Mouse (Mus musculus): ENCODE measurements around the gene 1700030J22Rik. TPM values are rescaled to one million over a fixed set of nuclear protein-coding genes. Genes with fewer than 3 reads are reported as not detected.

Gene 1700030J22Rik
- polyA plus RNA-seq, 1 experiment: 1.5 TPM

DNA sequence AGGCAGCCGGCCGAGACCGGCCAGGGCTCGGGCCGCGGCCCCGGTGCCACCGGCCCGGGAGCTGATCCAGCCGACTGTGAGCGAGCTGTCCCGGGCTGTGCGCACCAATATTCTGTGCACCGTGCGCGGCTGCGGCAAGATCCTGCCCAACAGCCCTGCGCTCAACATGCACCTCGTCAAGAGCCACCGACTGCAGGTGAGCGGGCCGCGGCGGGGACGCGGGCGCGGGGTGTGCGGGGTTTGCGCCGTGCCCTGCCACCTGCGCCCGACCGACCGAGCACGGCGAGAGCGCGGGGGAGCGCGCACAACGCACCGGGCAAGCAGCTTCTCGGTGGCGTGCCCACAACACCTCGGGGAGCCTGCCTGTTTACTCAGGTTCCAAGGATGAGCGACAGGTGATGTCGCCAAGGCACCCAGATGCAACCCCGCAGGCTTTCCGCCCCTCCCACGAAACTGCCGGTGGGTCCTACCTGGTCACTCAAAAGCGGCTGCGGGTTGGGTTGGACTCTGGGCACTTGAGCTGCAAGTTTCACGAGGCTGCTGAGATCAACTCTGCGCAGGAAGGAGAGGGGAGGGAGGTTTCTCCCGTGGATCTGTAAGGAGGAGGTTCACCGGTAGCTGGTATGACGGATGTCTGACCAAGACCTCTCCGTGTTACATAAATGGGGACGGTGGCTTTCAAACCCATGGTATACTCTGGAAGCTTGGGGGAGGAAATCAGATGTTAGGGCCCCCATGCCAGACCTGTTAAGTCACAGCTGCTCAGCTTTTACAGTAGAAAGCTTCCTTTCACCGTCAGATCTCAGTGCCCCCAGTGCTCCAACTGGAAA is 35.0 kb downstream of the 1700030J22Rik start:
- Histone ChIP-seq H3K4me3 (replicated peaks; ENCODE audit: extremely low read depth, low read depth, low read length) (peak overlapping the region; percentile 95), H3K4me1 (ENCODE audit: control insufficient read depth, insufficient read depth, low read length) (no peaks in the 10 kb centered on the region)
- whole genome bisulfite sequencing: 1% methylated on average over 61 of the region's 62 CpGs
- DNase-seq: peak; percentile 56
- TF ChIP-seq POLR2A (IDR thresholded peaks at IDR 0.05; ENCODE audit: borderline replicate concordance, extremely low read depth, low read depth, low read length) (no peak), CTCF (IDR thresholded peaks at IDR 0.05; ENCODE audit: insufficient read depth, low read length) (no peak)

DNA sequence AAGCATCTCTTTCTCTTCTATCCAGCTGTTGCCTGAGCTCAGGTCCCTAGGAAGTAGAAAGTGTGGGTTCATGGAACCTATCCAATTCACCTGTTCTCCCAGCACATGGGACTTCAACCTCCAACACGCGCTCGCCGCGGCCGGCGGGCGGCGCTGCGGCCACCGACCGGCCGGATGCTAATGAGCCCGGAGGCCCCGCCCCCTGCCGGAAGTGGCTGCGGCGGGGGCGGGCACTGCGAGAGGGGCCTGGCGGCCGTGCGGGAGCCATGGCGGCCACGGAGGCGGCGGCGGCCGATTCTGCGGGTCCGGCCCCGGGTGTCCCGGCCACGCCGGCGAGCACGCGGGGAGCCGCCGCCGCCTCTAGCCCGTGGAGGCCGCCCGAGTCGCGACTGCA is 35.6 kb downstream of the 1700030J22Rik start, which contains the start of gene Atmin:
TSS of gene Atmin (plus strand) at position 233 of the 394 bp plus-strand sequence.
- TF ChIP-seq CTCF (IDR thresholded peaks at IDR 0.05; ENCODE audit: insufficient read depth, low read length): peak; percentile 39
- no peak for TF ChIP-seq POLR2A (IDR thresholded peaks at IDR 0.05; ENCODE audit: borderline replicate concordance, extremely low read depth, low read depth, low read length)
- peak within 1 kb of the TSS; percentile 95 for H3K4me3 ChIP-seq (replicated peaks; ENCODE audit: extremely low read depth, low read depth, low read length)
- H3K4me1 ChIP-seq (ENCODE audit: control insufficient read depth, insufficient read depth, low read length): no peaks in the 10 kb centered on the region
- DNase-seq: peak; percentile 76
- WGBS: under 1% methylated on average over 46 of the region's 46 CpGs

GRCm38 (mm10) chr8:116942284-116943058 is 36.3 kb downstream of the 1700030J22Rik start:
- H3K4me1 ChIP-seq (ENCODE audit: control insufficient read depth, insufficient read depth, low read length): no peaks in the 10 kb centered on the region
- 62% methylated on average over 12 of the region's 12 CpGs for WGBS
- H3K4me3 ChIP-seq (replicated peaks; ENCODE audit: extremely low read depth, low read depth, low read length): no peak overlapping the region
- TF ChIP-seq CTCF (IDR thresholded peaks at IDR 0.05; ENCODE audit: insufficient read depth, low read length) (no peak), POLR2A (IDR thresholded peaks at IDR 0.05; ENCODE audit: borderline replicate concordance, extremely low read depth, low read depth, low read length) (no peak)
- no peak for DNase-seq

- DNase-seq: no peak
- 90% methylated on average over 6 of the region's 6 CpGs for WGBS
- TF ChIP-seq CTCF (IDR thresholded peaks at IDR 0.05; ENCODE audit: insufficient read depth, low read length) (no peak), POLR2A (IDR thresholded peaks at IDR 0.05; ENCODE audit: borderline replicate concordance, extremely low read depth, low read depth, low read length) (no peak)
- Histone ChIP-seq H3K4me1 (ENCODE audit: control insufficient read depth, insufficient read depth, low read length) (no peaks in the 10 kb centered on the region), H3K4me3 (replicated peaks; ENCODE audit: extremely low read depth, low read depth, low read length) (no peak overlapping the region)
Observed at GRCm38 (mm10) chr8:116935506-116935905, 43.3 kb downstream of the 1700030J22Rik start.

DNA sequence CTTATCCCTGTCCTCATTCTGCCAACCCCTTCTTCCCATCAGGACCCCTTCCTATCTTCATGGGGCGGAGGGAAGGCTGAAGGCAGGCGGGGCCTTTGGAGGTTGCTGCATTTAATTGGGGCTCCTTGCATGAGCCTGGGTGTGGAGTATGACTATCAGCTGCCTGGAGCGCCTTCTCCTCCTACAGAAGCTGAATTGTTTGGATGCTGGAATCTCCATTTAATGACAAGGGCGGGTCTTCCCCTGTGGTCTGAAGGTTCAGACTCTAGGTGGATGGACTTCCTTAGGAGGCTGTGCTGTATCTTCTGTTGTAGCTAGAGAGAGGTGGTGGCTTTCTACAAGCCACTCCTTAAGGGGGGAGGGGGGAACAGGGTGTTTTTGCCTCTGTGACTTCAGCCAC is 43.8 kb downstream of the 1700030J22Rik start:
- WGBS: 95% methylated on average over 4 of the region's 4 CpGs
- TF ChIP-seq POLR2A (IDR thresholded peaks at IDR 0.05; ENCODE audit: borderline replicate concordance, extremely low read depth, low read depth, low read length) (no peak), CTCF (IDR thresholded peaks at IDR 0.05; ENCODE audit: insufficient read depth, low read length) (no peak)
- no peak overlapping the region for H3K4me3 ChIP-seq (replicated peaks; ENCODE audit: extremely low read depth, low read depth, low read length)
- no peaks in the 10 kb centered on the region for H3K4me1 ChIP-seq (ENCODE audit: control insufficient read depth, insufficient read depth, low read length)
- DNase-seq: no peak

DNA sequence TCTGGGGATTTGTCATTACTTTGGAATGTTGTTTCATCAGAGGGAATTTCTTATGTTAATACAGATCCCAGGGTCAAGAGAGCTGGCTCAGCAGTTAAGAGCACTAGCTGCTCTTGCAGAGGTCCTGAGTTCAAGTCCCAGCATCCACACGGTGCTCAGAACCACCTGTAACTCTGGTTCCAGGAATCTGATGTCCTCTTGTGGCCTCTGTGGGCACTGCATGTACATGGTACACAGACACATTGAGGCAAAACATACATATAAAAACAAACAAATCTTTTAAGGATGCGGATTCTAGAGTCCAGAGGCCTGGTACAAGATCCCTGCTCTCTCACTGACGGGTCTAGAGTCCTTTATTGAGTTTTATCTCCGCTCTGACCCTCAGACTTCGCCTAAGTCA is 50.2 kb downstream of the 1700030J22Rik start:
- TF ChIP-seq CTCF (IDR thresholded peaks at IDR 0.05; ENCODE audit: insufficient read depth, low read length) (no peak), POLR2A (IDR thresholded peaks at IDR 0.05; ENCODE audit: borderline replicate concordance, extremely low read depth, low read depth, low read length) (no peak)
- Histone ChIP-seq H3K4me1 (ENCODE audit: control insufficient read depth, insufficient read depth, low read length) (no peaks in the 10 kb centered on the region), H3K4me3 (replicated peaks; ENCODE audit: extremely low read depth, low read depth, low read length) (no peak overlapping the region)
- DNase-seq: no peak
- 88% methylated on average over 5 of the region's 5 CpGs for WGBS

DNA sequence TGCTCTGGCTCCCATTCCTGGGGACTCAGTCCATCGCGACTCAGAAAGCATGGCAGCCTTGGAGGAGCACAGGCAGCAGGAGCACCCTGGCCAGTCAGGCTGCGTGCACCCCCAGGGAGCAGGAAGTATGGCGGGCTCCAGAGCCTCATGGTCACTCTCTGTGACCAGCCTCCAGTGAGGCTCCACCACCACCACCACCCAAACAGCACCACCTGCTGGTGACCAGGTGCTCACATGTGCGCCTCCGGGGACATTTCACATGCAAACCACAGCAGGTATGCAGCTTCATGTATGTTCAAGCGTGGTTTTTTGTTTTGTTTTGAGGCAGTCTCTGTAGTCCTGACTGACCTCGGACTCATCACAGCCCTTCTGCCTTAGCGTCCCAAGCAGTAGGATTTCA is 50.9 kb downstream of the 1700030J22Rik start:
- 79% methylated on average over 9 of the region's 9 CpGs for WGBS
- Histone ChIP-seq H3K4me1 (ENCODE audit: control insufficient read depth, insufficient read depth, low read length) (no peaks in the 10 kb centered on the region), H3K4me3 (replicated peaks; ENCODE audit: extremely low read depth, low read depth, low read length) (no peak overlapping the region)
- peak; percentile 35 for DNase-seq
- TF ChIP-seq POLR2A (IDR thresholded peaks at IDR 0.05; ENCODE audit: borderline replicate concordance, extremely low read depth, low read depth, low read length): no peak
- peak; percentile 57 for TF ChIP-seq CTCF (IDR thresholded peaks at IDR 0.05; ENCODE audit: insufficient read depth, low read length)

- no peak for DNase-seq
- 82% methylated on average over 8 of the region's 8 CpGs for WGBS
- Histone ChIP-seq H3K4me1 (ENCODE audit: control insufficient read depth, insufficient read depth, low read length) (peaks cover 3% of the 10 kb centered on the region), H3K4me3 (replicated peaks; ENCODE audit: extremely low read depth, low read depth, low read length) (no peak overlapping the region)
- TF ChIP-seq CTCF (IDR thresholded peaks at IDR 0.05; ENCODE audit: insufficient read depth, low read length) (no peak), POLR2A (IDR thresholded peaks at IDR 0.05; ENCODE audit: borderline replicate concordance, extremely low read depth, low read depth, low read length) (no peak)
Observed at GRCm38 (mm10) chr8:116923526-116923925, 55.2 kb downstream of the 1700030J22Rik start.

DNA sequence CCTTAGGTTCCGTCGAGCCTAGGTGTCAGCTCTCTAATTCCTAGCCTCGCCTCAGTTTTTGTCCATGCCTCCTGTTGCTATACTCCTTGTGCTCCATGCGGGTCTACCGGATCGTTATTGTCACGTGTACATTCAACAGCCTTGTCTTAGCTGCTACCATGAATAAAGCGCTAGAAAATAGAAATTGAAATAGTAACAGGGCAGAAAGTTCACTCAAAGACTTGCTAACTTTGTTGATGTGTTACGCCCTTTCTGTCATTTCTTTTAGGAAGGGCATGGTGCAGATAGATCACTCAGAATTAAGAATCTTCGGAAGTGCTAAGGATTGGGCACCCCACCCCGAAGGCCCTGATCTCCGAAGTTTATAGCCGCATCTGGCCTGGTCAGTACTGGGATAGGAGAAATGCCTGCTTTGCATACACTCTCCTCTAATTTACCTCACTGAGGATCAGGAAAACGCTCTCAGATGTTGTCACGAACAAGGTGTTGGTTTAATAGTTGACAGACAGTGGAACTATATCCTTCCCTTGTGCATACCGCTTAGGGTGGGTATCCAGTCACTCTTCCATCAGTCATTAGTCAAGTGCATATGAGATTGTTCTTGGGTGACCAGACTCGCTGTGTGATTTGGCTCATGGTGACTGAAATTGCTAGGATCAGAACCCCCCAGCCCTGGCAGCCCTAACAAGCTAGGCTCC is 56.5 kb downstream of the 1700030J22Rik start:
- TF ChIP-seq POLR2A (IDR thresholded peaks at IDR 0.05; ENCODE audit: borderline replicate concordance, extremely low read depth, low read depth, low read length): no peak
- WGBS: 24% methylated on average over 17 of the region's 17 CpGs
- Histone ChIP-seq H3K4me1 (ENCODE audit: control insufficient read depth, insufficient read depth, low read length) (peaks cover 3% of the 10 kb centered on the region), H3K4me3 (replicated peaks; ENCODE audit: extremely low read depth, low read depth, low read length) (peak overlapping the region; percentile 96)
- no peak for DNase-seq
